Mouse (Mus musculus): ENCODE data around the gene Rapgef3. TPM values are rescaled to one million over a fixed set of nuclear protein-coding genes. Genes with fewer than 3 reads are reported as not detected.

The Rapgef3 gene
- 43.5 and 44.3 TPM in 2 replicates for polyA plus RNA-seq (2012; rRNA removed; ENCODE audit: low replicate concordance)

DNA sequence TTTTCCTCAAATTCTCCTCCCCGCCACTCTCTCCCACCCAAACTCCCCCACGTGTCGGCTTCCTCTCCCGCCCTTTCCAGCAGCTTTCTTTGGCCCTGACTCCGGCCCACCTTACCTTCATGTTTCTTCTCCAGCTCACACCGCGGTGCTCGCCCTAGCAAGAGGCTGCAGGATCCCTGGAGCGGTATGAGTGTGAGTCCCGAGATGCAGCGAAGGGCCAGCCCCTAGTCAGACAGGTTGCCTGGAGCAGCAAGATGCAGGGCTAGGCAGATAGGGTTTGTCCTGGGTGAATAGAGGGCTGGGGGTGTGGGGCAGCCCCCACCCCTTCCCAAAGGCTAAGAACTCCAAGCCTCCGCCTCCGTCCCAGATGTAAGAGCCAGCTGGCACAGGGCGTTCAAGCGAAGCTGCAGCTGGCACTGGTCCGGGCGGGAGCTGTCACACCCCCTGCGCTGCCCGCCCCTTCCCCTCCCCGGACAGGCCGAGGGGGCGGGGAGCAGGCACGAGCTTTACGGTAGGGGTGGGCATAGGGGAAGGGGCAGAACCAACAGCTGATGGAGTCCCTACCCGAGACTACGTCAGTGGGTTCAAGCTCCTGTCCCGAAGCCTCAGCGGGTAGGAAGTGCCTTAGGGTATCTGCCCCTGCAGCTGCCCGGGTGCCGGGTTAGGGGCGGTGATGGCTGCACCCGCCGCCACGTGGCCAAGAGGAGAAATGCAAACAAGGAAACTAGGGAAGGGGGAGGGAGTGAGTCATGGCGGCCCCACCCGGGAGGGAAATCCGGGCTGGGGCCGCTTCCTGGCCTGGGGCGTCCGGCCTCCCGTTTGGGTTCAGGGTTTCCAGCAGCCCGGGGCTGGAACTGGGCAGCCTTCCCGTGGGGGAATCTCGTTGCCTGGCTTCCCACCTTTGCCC, at the start of gene Rapgef3:
Gene Rapgef3 (minus strand): TSS at position 693 of the 907 bp plus-strand sequence.

DNA sequence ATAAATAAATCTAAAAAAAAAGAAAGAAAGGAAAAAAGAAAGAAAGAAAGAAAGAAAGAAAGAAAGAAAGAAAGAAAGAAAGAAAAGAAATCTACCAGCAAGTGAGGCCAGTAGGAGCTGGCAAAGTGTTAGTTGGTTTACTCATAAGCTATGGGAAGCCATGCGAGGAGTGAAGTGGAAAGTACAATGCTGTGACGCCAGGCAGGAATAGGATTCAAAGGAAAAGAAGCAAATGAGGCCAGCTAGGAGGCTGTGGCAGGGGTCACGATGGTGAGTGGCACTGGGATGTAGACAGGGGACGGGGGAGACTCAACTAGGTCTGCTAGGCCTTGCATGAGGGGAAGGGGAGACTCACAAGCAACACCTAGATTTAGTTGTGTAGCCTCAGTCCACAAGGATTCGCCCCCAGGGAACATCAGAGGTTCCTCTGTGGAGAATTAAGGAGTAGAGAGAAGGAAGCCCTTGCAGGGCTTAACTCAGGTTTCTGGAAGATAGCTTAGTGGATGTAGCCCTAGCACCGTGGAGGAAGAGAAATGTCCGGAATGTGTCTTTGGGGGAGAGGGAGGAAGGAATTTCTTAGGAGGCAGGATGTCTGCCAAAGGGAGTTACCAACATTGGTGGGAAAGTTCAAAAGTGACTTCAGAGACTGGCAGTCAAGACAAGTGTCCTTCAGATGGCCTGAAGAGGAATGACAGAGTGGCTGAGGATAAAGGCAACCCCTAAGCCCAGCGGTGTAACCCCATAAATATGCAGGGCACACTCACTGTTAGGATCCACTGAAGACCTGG, 10.7 kb upstream of the Rapgef3 start, which contains the start of gene Slc48a1:
Gene Slc48a1 (plus strand): TSS at position 210 of the 788 bp plus-strand sequence.

DNA sequence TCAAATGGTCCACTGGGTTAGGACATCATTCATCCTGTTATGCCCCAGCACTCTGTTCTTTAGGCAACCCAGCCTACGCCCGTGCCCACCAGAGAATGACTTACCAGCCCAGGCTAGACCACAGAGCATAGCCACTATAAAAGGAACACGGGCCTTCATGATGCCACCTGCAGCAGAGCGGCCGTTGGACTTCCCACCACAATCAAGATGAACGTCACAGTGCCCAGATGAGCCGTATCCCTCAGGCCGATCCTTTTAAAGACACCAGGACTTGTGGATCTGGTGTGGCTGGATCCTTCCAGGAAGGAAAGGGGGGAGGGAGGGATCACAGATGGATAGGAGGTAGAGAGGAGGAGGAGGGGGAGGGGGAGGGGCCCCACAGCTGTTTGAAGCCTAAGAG, 36.7 kb downstream of the Rapgef3 start, which contains the start of gene Endou:
Gene Endou (minus strand): TSS at position 229 of the 400 bp plus-strand sequence.

DNA sequence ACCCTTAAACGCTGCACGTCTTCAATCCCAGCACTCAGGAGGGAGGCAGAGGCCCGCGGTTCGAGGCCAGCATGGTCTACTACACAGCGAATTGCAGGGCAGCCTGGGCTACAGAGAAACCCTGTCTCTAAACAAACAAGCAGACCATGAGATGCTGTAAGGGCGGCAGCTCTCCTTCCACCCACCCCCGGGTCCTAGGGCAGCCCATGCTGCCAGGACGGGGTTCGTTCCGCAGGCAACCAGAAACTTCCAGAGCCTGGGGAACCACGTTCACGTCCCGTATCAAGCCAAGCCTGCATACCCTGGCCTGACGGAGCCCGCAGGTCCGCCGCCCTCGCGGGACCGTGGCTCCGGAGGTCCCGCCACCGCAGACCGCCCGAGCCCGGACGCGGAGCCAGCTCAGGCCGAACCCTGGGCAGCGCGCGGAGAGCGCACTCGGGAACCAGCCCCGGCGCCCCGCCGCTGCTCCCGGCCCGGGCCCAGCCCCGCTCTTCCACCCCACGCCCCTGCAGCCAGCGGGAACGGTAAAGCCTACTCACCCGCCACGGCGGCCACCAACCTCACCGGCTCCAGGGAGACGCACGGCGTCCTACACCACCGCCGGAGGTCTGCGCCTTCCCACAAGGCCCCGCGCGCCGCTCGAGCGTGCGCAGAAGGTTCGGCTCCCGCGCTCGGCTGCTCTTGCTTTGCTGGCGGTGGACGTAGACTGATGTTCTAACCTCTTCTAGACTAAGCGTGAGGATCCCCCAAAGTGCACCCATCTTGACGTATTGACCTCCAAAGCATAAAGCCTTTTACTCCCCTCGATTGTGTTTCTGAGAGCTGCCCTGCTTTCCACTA, 62.3 kb downstream of the Rapgef3 start, which contains the start of gene Rpap3:
Gene Rpap3 (minus strand): TSS at position 615 of the 840 bp plus-strand sequence.

Other genes starting within 250 kb of the Rapgef3 start
- gene Rpap3, start 62.1 kb downstream of the Rapgef3 start, polyA plus RNA-seq (2012; rRNA removed; ENCODE audit: low replicate concordance) = 2.2 and 2.8 TPM in 2 replicates
- 1.7 and 3.5 TPM in 2 replicates for gene Endou, start 36.6 kb downstream of the Rapgef3 start, polyA plus RNA-seq (2012; rRNA removed; ENCODE audit: low replicate concordance)
- gene Slc48a1, start 10.5 kb upstream of the Rapgef3 start, polyA plus RNA-seq (2012; rRNA removed; ENCODE audit: low replicate concordance) = 157 and 161 TPM in 2 replicates
- 111 and 194 TPM in 2 replicates for gene Hdac7, start 76.5 kb upstream of the Rapgef3 start, polyA plus RNA-seq (2012; rRNA removed; ENCODE audit: low replicate concordance)
- 7.4 and 8.1 TPM in 2 replicates for gene Vdr, start 142.7 kb upstream of the Rapgef3 start, polyA plus RNA-seq (2012; rRNA removed; ENCODE audit: low replicate concordance)
- gene Tmem106c, start 196.2 kb upstream of the Rapgef3 start, polyA plus RNA-seq (2012; rRNA removed; ENCODE audit: low replicate concordance) = 38.6 and 74.5 TPM in 2 replicates
- gene Col2a1, start 236.7 kb upstream of the Rapgef3 start, polyA plus RNA-seq (2012; rRNA removed; ENCODE audit: low replicate concordance) = 0.04 TPM in 2 replicates